Mouse (Mus musculus) lung, adult 2 months (tissue): ENCODE results near the gene Fsip1.

ENCODE experiments used
- CTCF ChIP-seq: fragments of 200-500 bp; IDR thresholded peaks from 2 replicates; pipeline ENCODE4 v1.5.1; 2011; ENCODE audit warnings: mild to moderate bottlenecking, low read length, control low read depth; ENCODE audit not compliant: insufficient read depth
- POLR2A ChIP-seq: fragments of 200-500 bp; IDR thresholded peaks from 2 replicates; pipeline ENCODE4 v1.6.1; 2011; ENCODE audit warnings: low read depth, mild to moderate bottlenecking, control low read depth, low read length, borderline replicate concordance; ENCODE audit errors: extremely low read depth

- TF ChIP-seq CTCF, result no peak
- no peak for TF ChIP-seq POLR2A
Measured at GRCm38 (mm10) chr2:118256621-118257053, at the start of gene Fsip1.
